Mouse (Mus musculus): ENCODE measurements around the gene Birc6. TPM values are rescaled to one million over a fixed set of nuclear protein-coding genes. Genes with fewer than 3 reads are reported as not detected.
"Not testable (repeated sequence)": the region's sequence is repeated elsewhere in the genome, so short reads cannot be mapped to it uniquely, and the experiment has no call there.

The Birc6 gene
- polyA plus RNA-seq, 1 experiment from 2014 or later, result 46.6 TPM

DNA sequence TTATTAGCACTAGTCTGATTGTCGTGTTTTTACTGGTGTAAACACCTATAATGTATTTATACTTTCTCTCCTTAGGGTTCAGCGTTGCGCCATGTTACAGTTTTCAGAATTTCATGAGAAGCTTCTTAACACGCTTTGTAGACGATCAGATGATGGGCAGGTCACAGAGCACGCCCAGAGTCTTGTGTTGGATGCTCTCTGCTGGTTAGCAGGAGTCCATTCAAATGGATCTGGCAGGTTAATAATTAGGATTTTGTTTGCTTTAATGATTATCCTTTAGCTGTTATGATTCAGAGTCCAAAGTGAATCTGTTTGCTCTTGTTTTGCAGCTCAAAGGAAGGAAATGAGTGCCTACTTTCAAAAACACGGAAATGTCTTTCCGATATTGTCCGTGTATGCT is 70.8 kb downstream of the Birc6 start:
- no peak overlapping the region for H3K4me3 ChIP-seq (ENCODE audit: inconsistent target)
- H3K27ac ChIP-seq, result no peak overlapping the region
- WGBS (ENCODE audit: missing documents), result 96% methylated on average over 9 of the region's 9 CpGs
- no peaks in the 10 kb centered on the region for H3K79me2 ChIP-seq (ENCODE audit: inconsistent target)
- H3K36me3 ChIP-seq (ENCODE audit: inconsistent target), result peaks cover 56% of the 10 kb centered on the region

DNA sequence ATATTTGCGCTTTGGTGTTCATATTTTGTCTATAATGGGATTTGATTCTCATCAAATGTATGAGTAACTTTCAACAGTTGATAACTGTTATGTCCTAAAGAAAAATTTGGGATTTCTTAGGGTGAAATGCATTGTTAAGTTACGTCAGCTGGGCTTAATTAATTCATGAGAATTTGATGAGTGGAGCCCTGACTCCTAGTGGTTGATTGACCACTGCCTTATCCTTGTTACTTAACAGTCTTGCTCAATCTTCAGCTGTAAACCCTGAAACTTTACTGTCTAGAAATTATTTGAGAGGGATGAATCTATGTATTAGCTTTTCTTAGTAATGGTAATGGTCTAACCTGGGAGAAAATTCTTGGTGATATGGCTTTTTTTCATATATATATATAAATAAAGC is 71.3 kb downstream of the Birc6 start:
- H3K36me3 ChIP-seq (ENCODE audit: inconsistent target), result peaks cover 54% of the 10 kb centered on the region
- no peak overlapping the region for H3K4me3 ChIP-seq (ENCODE audit: inconsistent target)
- H3K27ac ChIP-seq, result no peak overlapping the region
- 82% methylated on average over 2 of the region's 2 CpGs for whole genome bisulfite sequencing (ENCODE audit: missing documents)
- no peaks in the 10 kb centered on the region for H3K79me2 ChIP-seq (ENCODE audit: inconsistent target)

DNA sequence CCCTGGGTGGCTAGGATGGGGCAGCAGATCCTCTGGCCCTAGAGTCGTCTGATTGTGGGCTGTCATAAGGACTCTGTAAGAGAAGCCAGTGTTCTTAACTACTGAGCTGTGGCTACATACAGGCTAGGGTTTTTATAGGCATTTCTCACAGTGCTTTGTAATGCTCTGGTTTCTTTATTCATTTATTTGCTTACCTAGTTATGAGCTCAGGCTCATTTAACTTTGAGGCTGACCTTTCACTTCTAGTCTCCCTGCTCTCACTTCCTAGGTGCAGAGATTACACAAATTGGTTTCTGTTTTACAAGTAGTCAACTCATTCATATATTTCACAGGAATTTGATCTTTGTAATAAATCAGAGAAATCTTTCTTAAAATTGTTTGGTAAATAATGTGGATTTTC is 73.1 kb downstream of the Birc6 start:
- H3K4me3 ChIP-seq (ENCODE audit: inconsistent target), result no peak overlapping the region
- H3K27ac ChIP-seq, result no peak overlapping the region
- H3K79me2 ChIP-seq (ENCODE audit: inconsistent target), result no peaks in the 10 kb centered on the region
- WGBS (ENCODE audit: missing documents), result 100% methylated on average over 1 of the region's 1 CpGs
- H3K36me3 ChIP-seq (ENCODE audit: inconsistent target), result peaks cover 45% of the 10 kb centered on the region

DNA sequence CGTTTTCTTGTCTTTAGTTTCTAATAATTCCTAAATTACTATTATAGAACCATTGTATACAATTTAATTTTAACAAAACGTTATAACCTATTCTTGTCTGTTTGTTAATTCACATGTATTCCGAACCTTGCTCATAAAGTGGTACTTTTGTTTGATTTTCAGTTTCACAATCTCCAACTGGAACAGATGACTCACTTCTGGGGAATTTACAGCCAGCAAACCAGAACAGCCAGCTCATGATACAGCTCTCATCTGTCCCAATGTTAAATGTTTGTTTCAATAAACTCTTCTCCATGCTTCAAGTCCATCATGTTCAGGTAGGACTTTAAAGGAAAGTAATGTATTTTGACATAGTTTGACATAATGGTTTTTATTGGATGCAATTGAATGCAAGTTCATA is 102.7 kb downstream of the Birc6 start:
- 89% methylated on average over 3 of the region's 3 CpGs for WGBS (ENCODE audit: missing documents)
- Histone ChIP-seq H3K79me2 (ENCODE audit: inconsistent target) (no peaks in the 10 kb centered on the region), H3K36me3 (ENCODE audit: inconsistent target) (peaks cover 76% of the 10 kb centered on the region), H3K4me3 (ENCODE audit: inconsistent target) (no peak overlapping the region), H3K27ac (no peak overlapping the region)

DNA sequence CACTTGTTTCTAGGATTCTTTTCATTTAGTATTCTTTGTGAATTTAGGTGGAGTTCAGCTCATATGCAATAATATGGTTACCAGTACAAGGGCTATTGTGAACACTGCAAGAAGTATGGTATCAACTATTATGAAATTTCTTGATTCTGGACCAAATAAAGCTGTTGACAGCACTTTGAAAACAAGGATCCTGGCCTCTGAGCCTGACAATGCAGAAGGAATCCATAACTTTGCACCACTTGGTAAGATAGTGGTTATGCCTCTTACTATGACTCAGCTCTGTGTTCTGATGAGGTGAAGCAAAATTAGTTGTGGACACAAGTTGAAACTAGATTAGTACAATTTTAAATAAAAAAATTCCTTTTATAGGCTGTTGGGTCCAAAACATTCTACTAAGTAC is 114.3 kb downstream of the Birc6 start:
- Histone ChIP-seq H3K27ac (peak overlapping the region; percentile 16; the same call in 1 of the 2 replicates), H3K36me3 (ENCODE audit: inconsistent target) (peaks cover 61% of the 10 kb centered on the region), H3K79me2 (ENCODE audit: inconsistent target) (no peaks in the 10 kb centered on the region), H3K4me3 (ENCODE audit: inconsistent target) (no peak overlapping the region)

DNA sequence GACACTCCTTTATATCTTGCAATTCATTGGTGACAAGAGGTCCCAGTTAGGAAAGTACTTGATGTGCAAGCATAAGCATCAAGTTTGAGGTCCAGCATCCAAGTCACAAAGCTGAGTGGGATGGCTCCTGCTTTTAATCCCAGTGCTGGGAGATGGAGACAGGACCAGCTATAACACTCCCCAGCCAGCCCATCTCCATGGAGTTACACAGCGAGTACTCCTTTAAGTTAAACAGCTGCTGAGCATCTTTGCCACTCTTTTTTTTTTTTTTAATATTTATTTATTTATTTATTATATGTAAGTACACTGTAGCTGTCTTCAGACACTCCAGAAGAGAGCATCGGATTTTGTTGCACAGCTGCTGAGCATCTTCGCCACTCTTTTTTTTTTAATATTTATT is 130.3 kb downstream of the Birc6 start:
- no peaks in the 10 kb centered on the region for H3K79me2 ChIP-seq (ENCODE audit: inconsistent target)
- 100% methylated on average over 1 of the region's 3 CpGs for WGBS (ENCODE audit: missing documents)
- no peak overlapping the region for H3K4me3 ChIP-seq (ENCODE audit: inconsistent target)
- peaks cover 76% of the 10 kb centered on the region for H3K36me3 ChIP-seq (ENCODE audit: inconsistent target)
- no peak overlapping the region for H3K27ac ChIP-seq

DNA sequence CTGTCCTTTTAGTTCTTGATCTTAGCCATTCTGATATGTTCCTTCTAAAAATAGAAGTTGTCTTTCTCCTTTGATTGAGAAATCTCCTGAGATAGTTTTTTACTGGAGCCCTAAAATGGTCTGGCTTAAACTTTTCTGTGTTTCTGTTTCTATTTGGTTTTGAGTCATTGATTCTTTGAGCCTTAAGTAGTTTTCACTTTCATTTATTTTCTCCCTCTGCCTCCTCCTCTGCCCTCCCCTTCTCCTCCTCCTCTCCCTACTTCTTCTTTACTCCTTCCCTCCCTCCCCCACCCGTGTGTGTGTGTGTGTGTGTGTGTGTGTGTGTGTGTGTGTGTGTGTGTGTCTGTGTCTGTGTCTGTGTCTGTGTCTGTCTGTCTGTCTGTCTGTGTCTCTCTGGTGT is 139.9 kb downstream of the Birc6 start:
- H3K4me3 ChIP-seq (ENCODE audit: inconsistent target), result no peak overlapping the region
- H3K27ac ChIP-seq, result peak overlapping the region; percentile 33
- peaks cover 41% of the 10 kb centered on the region for H3K36me3 ChIP-seq (ENCODE audit: inconsistent target)
- no CpG with 5 or more reads among the region's 1 CpGs for WGBS (ENCODE audit: missing documents)
- H3K79me2 ChIP-seq (ENCODE audit: inconsistent target), result no peaks in the 10 kb centered on the region

DNA sequence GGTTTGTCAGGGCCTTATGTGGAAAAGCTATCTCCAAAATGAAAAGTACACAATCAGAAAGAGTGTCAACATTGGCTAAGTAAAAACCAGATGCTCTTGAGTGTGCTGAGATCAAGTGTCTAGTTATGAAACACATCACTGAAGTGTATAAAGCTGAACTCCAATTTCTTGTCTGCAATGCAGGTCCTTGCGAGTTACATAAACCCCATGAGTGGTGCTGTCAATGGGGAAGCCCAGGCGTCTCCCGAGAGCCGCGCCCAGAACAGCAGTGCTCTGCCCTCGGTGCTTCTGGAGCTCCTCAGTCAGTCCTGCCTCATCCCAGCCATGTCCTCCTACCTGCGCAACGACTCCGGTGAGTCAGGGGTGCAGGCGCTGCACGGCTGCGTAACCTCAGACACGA is 141.9 kb downstream of the Birc6 start:
- Histone ChIP-seq H3K4me3 (ENCODE audit: inconsistent target) (no peak overlapping the region), H3K79me2 (ENCODE audit: inconsistent target) (no peaks in the 10 kb centered on the region), H3K27ac (no peak overlapping the region), H3K36me3 (ENCODE audit: inconsistent target) (peaks cover 34% of the 10 kb centered on the region)
- 96% methylated on average over 13 of the region's 13 CpGs for WGBS (ENCODE audit: missing documents)

DNA sequence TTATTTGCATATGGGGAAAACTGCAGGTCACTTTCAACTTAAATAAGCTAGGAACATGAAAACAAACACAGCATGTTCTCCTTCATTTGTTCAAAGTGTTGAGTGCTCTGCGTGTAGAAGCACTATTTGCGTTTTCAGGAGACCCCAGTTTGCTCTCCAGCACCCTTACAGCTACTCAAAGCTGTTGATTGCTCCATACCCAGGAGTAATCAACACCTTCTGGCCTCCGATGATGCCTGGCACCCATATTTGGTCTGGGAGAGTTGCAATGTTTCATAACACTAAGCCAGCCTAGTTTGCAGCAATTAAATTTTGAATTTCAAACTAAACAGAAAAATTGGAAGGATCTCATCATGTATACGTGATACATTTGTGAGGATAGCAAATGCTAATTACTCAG is 144.4 kb downstream of the Birc6 start:
- H3K27ac ChIP-seq, result no peak overlapping the region
- no peaks in the 10 kb centered on the region; the same call in 1 of the 2 replicates for H3K79me2 ChIP-seq (ENCODE audit: inconsistent target)
- 97% methylated on average over 4 of the region's 4 CpGs for WGBS (ENCODE audit: missing documents)
- peaks cover 51% of the 10 kb centered on the region for H3K36me3 ChIP-seq (ENCODE audit: inconsistent target)
- no peak overlapping the region for H3K4me3 ChIP-seq (ENCODE audit: inconsistent target)

DNA sequence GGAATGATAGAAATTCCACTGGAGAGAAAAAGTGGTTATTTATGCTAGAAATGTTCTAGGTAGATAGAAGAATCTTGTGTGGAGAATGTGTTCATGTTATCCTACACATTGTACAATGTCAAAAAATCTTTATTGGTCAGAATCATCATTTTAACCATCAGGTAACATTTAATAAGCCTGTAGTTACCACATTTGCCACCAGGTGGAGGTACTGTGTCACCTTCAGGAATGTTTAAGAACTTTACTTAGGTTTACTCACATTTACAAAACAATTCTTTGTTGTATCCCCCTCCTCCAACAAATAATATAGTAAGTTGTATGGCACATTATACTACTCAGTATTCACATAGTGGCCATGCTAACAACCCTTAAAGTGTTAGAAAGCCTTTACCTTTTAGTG is 145.2 kb downstream of the Birc6 start:
- Histone ChIP-seq H3K4me3 (ENCODE audit: inconsistent target) (no peak overlapping the region), H3K79me2 (ENCODE audit: inconsistent target) (no peaks in the 10 kb centered on the region; the same call in 1 of the 2 replicates), H3K27ac (no peak overlapping the region), H3K36me3 (ENCODE audit: inconsistent target) (peaks cover 59% of the 10 kb centered on the region)

DNA sequence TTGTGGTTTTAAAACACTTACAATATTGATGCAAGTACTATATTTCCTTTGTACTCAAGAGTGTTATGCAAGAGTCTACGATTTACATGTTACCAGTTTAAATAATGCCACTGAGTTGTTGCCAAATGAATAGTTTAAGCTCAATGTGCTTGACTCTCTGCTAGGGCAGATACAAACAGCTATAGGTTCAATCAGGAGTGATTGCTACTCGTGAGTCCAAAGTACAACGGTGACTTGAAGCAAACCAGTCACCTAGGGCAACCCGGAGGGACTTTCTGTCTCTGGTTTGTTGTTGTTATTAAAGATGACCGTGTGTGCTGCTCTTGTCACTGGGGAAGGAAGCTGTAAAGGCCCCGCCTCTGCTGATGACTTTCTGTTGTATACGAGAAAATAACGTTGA is 150.0 kb downstream of the Birc6 start:
- no peaks in the 10 kb centered on the region; the same call in 1 of the 2 replicates for H3K79me2 ChIP-seq (ENCODE audit: inconsistent target)
- no peak overlapping the region for H3K4me3 ChIP-seq (ENCODE audit: inconsistent target)
- no peak overlapping the region for H3K27ac ChIP-seq
- peaks cover 48% of the 10 kb centered on the region for H3K36me3 ChIP-seq (ENCODE audit: inconsistent target)
- 85% methylated on average over 8 of the region's 8 CpGs for WGBS (ENCODE audit: missing documents)

DNA sequence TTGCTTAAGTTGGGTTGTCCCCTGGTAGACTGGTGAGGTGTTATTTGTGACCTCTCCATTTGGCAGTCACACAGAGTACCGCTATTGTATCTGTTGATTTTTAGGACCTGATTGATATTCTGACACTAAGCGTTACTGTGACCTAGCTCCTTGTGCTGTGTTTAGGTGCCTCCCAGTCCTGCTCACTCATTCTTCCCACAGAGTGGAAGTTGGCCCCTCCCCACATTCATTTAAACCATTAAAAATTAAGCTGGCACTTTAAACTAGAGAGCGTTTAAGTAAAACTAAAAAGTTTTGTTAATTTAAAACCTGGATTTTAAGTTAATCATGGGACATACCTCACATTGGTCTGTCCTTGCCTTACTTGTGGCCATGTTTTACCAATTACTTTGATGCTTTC is 156.8 kb downstream of the Birc6 start:
- 100% methylated on average over 3 of the region's 3 CpGs for WGBS (ENCODE audit: missing documents)
- no peak overlapping the region for H3K4me3 ChIP-seq (ENCODE audit: inconsistent target)
- no peak overlapping the region for H3K27ac ChIP-seq
- no peaks in the 10 kb centered on the region for H3K79me2 ChIP-seq (ENCODE audit: inconsistent target)
- peaks cover 18% of the 10 kb centered on the region for H3K36me3 ChIP-seq (ENCODE audit: inconsistent target)

DNA sequence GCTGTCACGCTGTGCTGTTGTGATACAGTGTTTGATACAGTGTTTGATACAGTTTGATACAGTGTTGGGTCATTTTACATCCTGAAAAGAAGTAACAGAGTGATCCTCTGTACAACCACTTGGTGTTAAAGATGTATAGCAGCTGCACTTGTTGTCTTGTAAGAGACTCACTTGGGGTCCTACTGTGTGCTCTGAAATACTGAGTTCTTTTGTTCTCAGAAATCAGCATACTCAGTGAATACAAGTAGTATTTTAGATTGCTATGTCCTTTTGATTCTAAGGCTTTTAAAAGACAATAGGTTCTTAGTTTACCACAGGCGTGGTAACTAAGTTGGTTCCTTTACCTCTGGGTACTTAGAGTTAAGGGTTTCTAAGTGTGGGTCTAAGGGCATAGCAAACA is 160.5 kb downstream of the Birc6 start:
- Histone ChIP-seq H3K4me3 (ENCODE audit: inconsistent target) (no peak overlapping the region), H3K27ac (no peak overlapping the region), H3K79me2 (ENCODE audit: inconsistent target) (no peaks in the 10 kb centered on the region), H3K36me3 (ENCODE audit: inconsistent target) (peaks cover 47% of the 10 kb centered on the region)
- WGBS (ENCODE audit: missing documents), result 94% methylated on average over 2 of the region's 2 CpGs

DNA sequence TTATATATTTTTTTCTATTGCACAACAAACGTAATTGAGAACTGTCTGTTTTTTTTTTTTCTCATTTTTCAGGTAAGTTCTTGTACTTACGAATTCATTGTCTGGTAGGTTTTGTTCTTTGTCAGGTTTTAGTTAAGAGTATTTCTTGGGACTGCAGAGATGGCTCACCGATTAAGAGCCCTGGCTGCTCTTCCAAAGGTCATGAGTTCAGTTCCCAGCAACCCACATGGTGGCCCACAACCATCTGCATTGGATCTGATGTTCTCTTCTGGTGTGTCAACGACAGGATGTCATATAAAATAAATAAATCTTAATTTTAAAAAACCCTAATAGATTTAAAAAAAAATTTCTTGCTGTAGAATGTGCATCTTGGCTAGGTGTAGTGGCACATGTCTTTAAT is 161.3 kb downstream of the Birc6 start:
- Histone ChIP-seq H3K4me3 (ENCODE audit: inconsistent target) (no peak overlapping the region), H3K27ac (no peak overlapping the region), H3K79me2 (ENCODE audit: inconsistent target) (no peaks in the 10 kb centered on the region), H3K36me3 (ENCODE audit: inconsistent target) (peaks cover 50% of the 10 kb centered on the region)
- WGBS (ENCODE audit: missing documents), result 92% methylated on average over 4 of the region's 4 CpGs

DNA sequence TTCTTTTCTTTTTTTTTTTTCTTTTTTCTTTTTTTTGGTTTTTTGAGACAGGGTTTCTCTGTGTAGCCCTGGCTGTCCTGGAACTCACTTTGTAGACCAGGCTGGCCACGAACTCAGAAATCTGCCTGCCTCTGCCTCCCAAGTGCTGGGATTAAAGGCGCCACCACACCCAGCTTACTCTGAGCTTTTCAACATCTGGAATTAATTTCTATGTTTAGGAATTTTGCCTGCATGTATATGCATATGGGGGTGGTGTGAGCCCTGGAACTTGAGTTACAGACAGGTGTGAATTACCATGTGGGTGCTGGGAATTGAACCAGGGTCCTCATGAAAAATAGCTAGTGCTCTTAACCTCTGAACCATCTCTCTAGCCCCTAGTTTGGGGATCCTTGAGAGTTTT is 173.6 kb downstream of the Birc6 start:
- not testable (repeated sequence) for H3K27ac ChIP-seq; H3K4me3 ChIP-seq (ENCODE audit: inconsistent target); H3K79me2 ChIP-seq (ENCODE audit: inconsistent target)
- H3K36me3 ChIP-seq (ENCODE audit: inconsistent target), result peaks cover 59% of the 10 kb centered on the region
- WGBS (ENCODE audit: missing documents), result 96% methylated on average over 2 of the region's 2 CpGs

DNA sequence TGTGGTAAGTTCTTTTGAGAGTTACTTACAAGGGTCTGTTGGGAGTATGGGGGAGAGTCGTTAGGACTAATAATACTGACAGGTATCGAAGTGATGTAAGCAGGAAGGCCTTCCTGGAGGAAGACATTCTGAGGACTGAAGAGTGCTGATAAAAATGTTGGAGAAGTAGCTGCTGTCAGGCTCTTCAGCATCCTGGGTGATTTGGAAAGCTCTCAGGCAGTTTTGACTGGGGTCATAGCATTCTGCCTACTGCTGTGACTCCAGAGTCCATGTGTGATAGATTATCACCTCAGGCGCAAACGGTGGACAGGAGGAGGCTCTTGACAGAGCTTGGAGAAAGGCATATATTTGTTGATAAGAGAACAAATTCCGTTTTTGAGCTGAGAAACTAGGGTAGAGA is 177.4 kb downstream of the Birc6 start:
- Histone ChIP-seq H3K4me3 (ENCODE audit: inconsistent target) (no peak overlapping the region), H3K79me2 (ENCODE audit: inconsistent target) (no peaks in the 10 kb centered on the region), H3K27ac (no peak overlapping the region), H3K36me3 (ENCODE audit: inconsistent target) (peaks cover 23% of the 10 kb centered on the region)
- 91% methylated on average over 5 of the region's 5 CpGs for WGBS (ENCODE audit: missing documents)
